Mouse (Mus musculus): ENCODE results near the gene Olfr1357. TPM values are rescaled to one million over a fixed set of nuclear protein-coding genes. Genes with fewer than 3 reads are reported as not detected.

Gene Olfr1357
- polyA plus RNA-seq, 1 experiment = not detected

DNA sequence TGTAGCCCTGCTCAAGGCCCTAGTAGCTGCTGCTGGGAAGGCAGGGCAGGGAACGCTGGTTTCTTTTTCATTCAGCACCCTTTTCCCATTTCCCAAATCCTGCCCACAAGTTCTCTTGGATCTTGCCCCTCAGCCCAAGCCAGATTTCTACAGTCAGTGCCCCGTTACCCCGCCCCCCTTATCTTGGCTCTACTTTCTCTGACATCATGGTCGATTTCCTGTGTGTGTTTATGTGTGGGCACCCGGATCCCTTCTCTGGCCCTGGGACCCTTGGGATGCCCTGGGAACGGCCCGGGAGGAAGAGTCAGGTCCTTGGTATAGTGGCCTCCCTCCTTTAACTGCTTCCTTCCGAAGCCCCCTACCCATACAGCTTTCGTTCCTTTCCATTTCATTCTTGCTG, 27.1 kb downstream of the Olfr1357 start:
- H3K4me1 ChIP-seq (ENCODE audit: control insufficient read depth, insufficient read depth, low read length) = peaks cover 8% of the 10 kb centered on the region
- H3K4me3 ChIP-seq (ENCODE audit: control insufficient read depth, low read depth, low read length) = no peak overlapping the region; the same call in 1 of the 2 replicates
- no peak overlapping the region for H3K27ac ChIP-seq (ENCODE audit: control insufficient read depth, insufficient read depth, low read depth, low read length)

DNA sequence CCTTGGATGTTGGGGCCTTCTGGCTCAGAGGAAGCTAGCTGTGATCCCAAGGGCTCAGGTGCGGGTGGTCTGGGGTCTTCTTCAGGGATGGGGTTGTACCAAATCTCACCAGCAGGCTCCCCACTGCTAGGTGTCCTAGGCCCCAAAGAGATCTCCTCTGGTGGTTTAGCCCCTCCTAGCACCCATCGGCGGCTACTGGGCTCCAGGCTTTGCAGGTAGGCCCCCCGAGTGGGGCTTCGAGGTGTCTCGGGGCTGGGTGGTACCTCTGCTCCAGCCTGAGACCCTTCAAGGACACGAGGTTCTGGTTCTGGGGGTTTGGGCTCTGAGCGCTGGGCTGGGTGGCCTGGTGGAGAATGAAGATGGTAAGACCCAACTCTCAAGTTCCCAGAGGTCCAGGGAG, 28.0 kb downstream of the Olfr1357 start:
- Histone ChIP-seq H3K4me1 (ENCODE audit: control insufficient read depth, insufficient read depth, low read length) (peaks cover 11% of the 10 kb centered on the region), H3K27ac (ENCODE audit: control insufficient read depth, insufficient read depth, low read depth, low read length) (no peak overlapping the region), H3K36me3 (ENCODE audit: control insufficient read depth, insufficient read depth, low read length) (no peaks in the 10 kb centered on the region), H3K27me3 (ENCODE audit: control insufficient read depth, insufficient read depth, low read length) (no peaks in the 10 kb centered on the region; the same call in 1 of the 2 replicates), H3K4me3 (ENCODE audit: control insufficient read depth, low read depth, low read length) (no peak overlapping the region)
- TF ChIP-seq CTCF (IDR thresholded peaks at IDR 0.05; ENCODE audit: control insufficient read depth, insufficient read depth, insufficient replicate concordance, low read depth, low read length) (no peak), POLR2A (IDR thresholded peaks at IDR 0.05; ENCODE audit: control insufficient read depth, low read depth, low read length) (no peak)

More for the DNA sequence above, 27.1 kb downstream of the Olfr1357 start:
- no peak for TF ChIP-seq POLR2A (IDR thresholded peaks at IDR 0.05; ENCODE audit: control insufficient read depth, low read depth, low read length)
- no peak for TF ChIP-seq CTCF (IDR thresholded peaks at IDR 0.05; ENCODE audit: control insufficient read depth, insufficient read depth, insufficient replicate concordance, low read depth, low read length)
- H3K27me3 ChIP-seq (ENCODE audit: control insufficient read depth, insufficient read depth, low read length) = no peaks in the 10 kb centered on the region; the same call in 1 of the 2 replicates
- H3K36me3 ChIP-seq (ENCODE audit: control insufficient read depth, insufficient read depth, low read length) = no peaks in the 10 kb centered on the region

DNA sequence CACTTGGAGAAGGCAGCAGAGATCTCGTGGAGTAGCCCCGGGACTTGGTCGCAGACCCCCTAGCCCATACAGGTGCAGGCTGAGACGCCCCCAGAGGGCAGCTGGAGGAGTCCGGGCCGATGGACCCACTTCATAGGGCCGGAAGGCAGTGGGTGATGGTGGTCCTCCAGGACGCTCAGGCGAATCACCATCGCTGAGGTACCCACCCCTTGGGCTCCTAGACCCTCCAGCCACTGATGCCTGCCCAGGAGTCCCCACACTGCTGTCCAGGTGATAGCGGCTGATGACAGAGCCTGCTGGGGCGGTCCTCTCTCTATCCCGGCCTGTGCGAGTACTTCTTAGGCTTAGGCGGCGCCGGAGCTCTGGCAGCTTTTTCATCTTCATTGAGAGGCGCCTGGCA, 28.6 kb downstream of the Olfr1357 start:
- TF ChIP-seq CTCF (IDR thresholded peaks at IDR 0.05; ENCODE audit: control insufficient read depth, insufficient read depth, insufficient replicate concordance, low read depth, low read length) (no peak), POLR2A (IDR thresholded peaks at IDR 0.05; ENCODE audit: control insufficient read depth, low read depth, low read length) (no peak)
- H3K27me3 ChIP-seq (ENCODE audit: control insufficient read depth, insufficient read depth, low read length) = no peaks in the 10 kb centered on the region; the same call in 1 of the 2 replicates
- H3K4me3 ChIP-seq (ENCODE audit: control insufficient read depth, low read depth, low read length) = no peak overlapping the region
- no peaks in the 10 kb centered on the region for H3K36me3 ChIP-seq (ENCODE audit: control insufficient read depth, insufficient read depth, low read length)
- H3K4me1 ChIP-seq (ENCODE audit: control insufficient read depth, insufficient read depth, low read length) = peaks cover 11% of the 10 kb centered on the region
- no peak overlapping the region for H3K27ac ChIP-seq (ENCODE audit: control insufficient read depth, insufficient read depth, low read depth, low read length)

DNA sequence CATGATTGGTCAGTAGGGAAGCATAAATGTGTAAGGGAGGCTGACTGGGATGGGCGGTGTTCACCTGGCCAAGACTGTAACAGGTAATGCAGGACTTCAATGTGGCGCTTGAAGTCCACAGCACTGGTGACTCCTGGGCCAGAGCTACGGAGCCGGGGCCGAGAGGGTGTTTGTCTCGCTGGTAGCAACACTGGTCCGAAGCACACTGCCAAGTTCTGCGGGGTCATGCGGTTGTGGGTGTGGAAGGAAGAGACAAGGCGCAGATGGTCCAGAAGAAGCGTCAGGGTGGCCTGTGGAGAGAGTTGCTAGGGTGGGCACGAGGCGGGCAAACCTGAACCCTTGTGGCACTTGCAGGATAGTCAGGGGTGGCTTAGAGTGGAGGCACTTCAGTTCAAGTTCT, 31.8 kb downstream of the Olfr1357 start:
- TF ChIP-seq POLR2A (IDR thresholded peaks at IDR 0.05; ENCODE audit: control insufficient read depth, low read depth, low read length) = no peak
- no peak for TF ChIP-seq CTCF (IDR thresholded peaks at IDR 0.05; ENCODE audit: control insufficient read depth, insufficient read depth, insufficient replicate concordance, low read depth, low read length)
- H3K27me3 ChIP-seq (ENCODE audit: control insufficient read depth, insufficient read depth, low read length) = no peaks in the 10 kb centered on the region
- H3K4me3 ChIP-seq (ENCODE audit: control insufficient read depth, low read depth, low read length) = peak overlapping the region; percentile 72
- H3K36me3 ChIP-seq (ENCODE audit: control insufficient read depth, insufficient read depth, low read length) = no peaks in the 10 kb centered on the region
- peaks cover 11% of the 10 kb centered on the region for H3K4me1 ChIP-seq (ENCODE audit: control insufficient read depth, insufficient read depth, low read length)
- H3K27ac ChIP-seq (ENCODE audit: control insufficient read depth, insufficient read depth, low read depth, low read length) = no peak overlapping the region

DNA sequence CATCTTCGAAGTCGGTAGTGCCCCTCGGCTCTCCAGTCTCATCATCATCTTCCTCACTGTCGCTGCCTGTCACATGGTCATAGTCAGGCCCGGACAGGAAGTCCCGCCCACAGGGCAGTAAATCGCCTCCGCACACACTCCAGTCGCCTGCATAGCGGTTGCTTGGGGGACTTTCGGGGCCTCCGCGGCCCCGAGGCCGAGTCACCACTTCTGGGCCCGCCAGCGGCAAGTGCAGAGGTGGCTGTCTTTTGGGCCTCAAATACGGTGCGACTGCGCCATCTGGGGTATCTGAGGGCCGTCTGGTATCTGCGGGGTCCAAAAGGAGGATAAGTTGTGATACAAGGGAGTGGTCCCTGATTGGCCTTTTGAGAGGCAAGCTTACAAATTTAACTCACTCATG, 32.3 kb downstream of the Olfr1357 start:
- Histone ChIP-seq H3K36me3 (ENCODE audit: control insufficient read depth, insufficient read depth, low read length) (no peaks in the 10 kb centered on the region), H3K4me3 (ENCODE audit: control insufficient read depth, low read depth, low read length) (peak overlapping the region; percentile 72), H3K27me3 (ENCODE audit: control insufficient read depth, insufficient read depth, low read length) (no peaks in the 10 kb centered on the region), H3K4me1 (ENCODE audit: control insufficient read depth, insufficient read depth, low read length) (peaks cover 11% of the 10 kb centered on the region), H3K27ac (ENCODE audit: control insufficient read depth, insufficient read depth, low read depth, low read length) (no peak overlapping the region)
- no peak for TF ChIP-seq POLR2A (IDR thresholded peaks at IDR 0.05; ENCODE audit: control insufficient read depth, low read depth, low read length)
- TF ChIP-seq CTCF (IDR thresholded peaks at IDR 0.05; ENCODE audit: control insufficient read depth, insufficient read depth, insufficient replicate concordance, low read depth, low read length) = no peak

DNA sequence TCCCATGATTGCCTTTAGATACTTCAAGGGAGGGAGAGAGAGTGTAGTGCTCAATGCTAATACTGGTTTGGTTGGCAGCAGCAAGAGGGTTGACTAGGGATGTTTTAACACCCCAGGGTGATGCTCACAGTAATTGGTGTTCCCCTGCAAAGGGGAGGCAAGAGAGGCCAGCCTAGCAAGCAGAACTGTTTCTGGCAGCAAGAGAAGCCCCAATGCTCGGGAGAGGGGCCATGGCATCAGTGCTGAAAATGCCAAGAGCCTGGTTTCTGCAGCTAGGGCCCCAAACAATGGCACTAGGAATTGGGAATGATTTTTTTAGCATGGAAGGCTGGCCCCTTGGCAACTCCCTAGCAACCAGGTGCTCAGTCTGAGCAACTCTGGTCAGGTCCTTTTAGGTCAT, 32.9 kb downstream of the Olfr1357 start:
- Histone ChIP-seq H3K4me3 (ENCODE audit: control insufficient read depth, low read depth, low read length) (peak overlapping the region; percentile 26), H3K27ac (ENCODE audit: control insufficient read depth, insufficient read depth, low read depth, low read length) (no peak overlapping the region), H3K36me3 (ENCODE audit: control insufficient read depth, insufficient read depth, low read length) (no peaks in the 10 kb centered on the region), H3K27me3 (ENCODE audit: control insufficient read depth, insufficient read depth, low read length) (no peaks in the 10 kb centered on the region), H3K4me1 (ENCODE audit: control insufficient read depth, insufficient read depth, low read length) (peaks cover 11% of the 10 kb centered on the region)
- TF ChIP-seq CTCF (IDR thresholded peaks at IDR 0.05; ENCODE audit: control insufficient read depth, insufficient read depth, insufficient replicate concordance, low read depth, low read length) (no peak), POLR2A (IDR thresholded peaks at IDR 0.05; ENCODE audit: control insufficient read depth, low read depth, low read length) (no peak)

DNA sequence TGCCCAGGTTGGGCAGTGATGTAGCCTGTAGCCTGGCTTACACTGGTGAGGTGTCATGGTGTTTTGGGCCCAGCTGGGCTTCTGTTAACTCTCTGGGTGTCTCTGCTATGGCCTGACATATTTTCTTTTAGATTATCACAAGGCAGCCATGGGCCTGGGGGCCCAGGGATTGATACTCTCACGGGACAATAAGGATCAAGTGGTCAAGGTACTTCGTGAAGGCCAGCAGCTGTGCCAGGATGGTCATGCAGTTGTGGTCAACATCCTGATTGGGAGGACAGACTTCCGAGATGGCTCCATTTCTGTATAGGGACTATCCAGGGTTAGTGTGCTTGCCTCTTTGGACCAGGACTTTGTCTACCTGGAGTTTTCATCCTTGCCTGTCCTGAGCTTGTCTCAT, 33.9 kb downstream of the Olfr1357 start:
- Histone ChIP-seq H3K4me3 (ENCODE audit: control insufficient read depth, low read depth, low read length) (no peak overlapping the region), H3K36me3 (ENCODE audit: control insufficient read depth, insufficient read depth, low read length) (no peaks in the 10 kb centered on the region), H3K4me1 (ENCODE audit: control insufficient read depth, insufficient read depth, low read length) (peaks cover 11% of the 10 kb centered on the region), H3K27me3 (ENCODE audit: control insufficient read depth, insufficient read depth, low read length) (no peaks in the 10 kb centered on the region), H3K27ac (ENCODE audit: control insufficient read depth, insufficient read depth, low read depth, low read length) (no peak overlapping the region)
- no peak for TF ChIP-seq CTCF (IDR thresholded peaks at IDR 0.05; ENCODE audit: control insufficient read depth, insufficient read depth, insufficient replicate concordance, low read depth, low read length)
- no peak for TF ChIP-seq POLR2A (IDR thresholded peaks at IDR 0.05; ENCODE audit: control insufficient read depth, low read depth, low read length)

DNA sequence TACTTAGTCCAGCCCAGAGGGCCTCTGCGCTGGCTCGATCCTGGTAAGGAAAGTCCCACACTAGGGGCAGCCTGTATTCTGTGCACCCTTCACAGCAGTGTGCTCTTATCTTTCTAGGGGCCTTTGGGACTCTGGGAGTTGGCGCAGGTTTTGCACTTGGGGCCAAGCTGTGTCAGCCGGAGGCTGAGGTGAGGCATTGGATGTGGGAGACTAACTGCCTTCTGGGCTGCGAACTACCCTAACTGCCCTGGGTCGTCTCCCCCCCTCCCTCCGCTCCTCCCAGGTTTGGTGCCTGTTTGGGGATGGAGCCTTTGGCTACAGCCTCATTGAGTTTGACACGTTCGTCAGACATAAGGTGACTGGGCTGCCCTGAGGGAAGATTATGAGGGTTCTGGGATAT, 34.5 kb downstream of the Olfr1357 start:
- no peak for TF ChIP-seq CTCF (IDR thresholded peaks at IDR 0.05; ENCODE audit: control insufficient read depth, insufficient read depth, insufficient replicate concordance, low read depth, low read length)
- TF ChIP-seq POLR2A (IDR thresholded peaks at IDR 0.05; ENCODE audit: control insufficient read depth, low read depth, low read length) = no peak
- Histone ChIP-seq H3K4me3 (ENCODE audit: control insufficient read depth, low read depth, low read length) (no peak overlapping the region), H3K36me3 (ENCODE audit: control insufficient read depth, insufficient read depth, low read length) (no peaks in the 10 kb centered on the region), H3K4me1 (ENCODE audit: control insufficient read depth, insufficient read depth, low read length) (peaks cover 9% of the 10 kb centered on the region), H3K27me3 (ENCODE audit: control insufficient read depth, insufficient read depth, low read length) (no peaks in the 10 kb centered on the region), H3K27ac (ENCODE audit: control insufficient read depth, insufficient read depth, low read depth, low read length) (no peak overlapping the region)
